Mouse (Mus musculus) megakaryocyte, embryonic 14.5 days (primary cell): ENCODE data around the gene Efna1.

ENCODE experiments used
- FLI1 ChIP-seq: IDR thresholded peaks from 2 replicates; pipeline ENCODE4 v1.6.1; 2012; ENCODE audit warnings: low read length, inconsistent platforms, mixed read lengths
- GATA1 ChIP-seq: IDR thresholded peaks from 3 replicates; pipeline ENCODE4 v1.6.1; 2012; ENCODE audit warnings: mixed read lengths, low read length, inconsistent platforms, borderline replicate concordance

- TF ChIP-seq GATA1 (no peak), FLI1 (no peak)
These were observed 3.3 kb upstream of the Efna1 start for GRCm38 (mm10) chr3:89284261-89284660.
